Mouse (Mus musculus) hindbrain, embryonic 15.5 days (tissue): ENCODE results near the gene Cln5. TPM values are rescaled to one million over a fixed set of nuclear protein-coding genes. Genes with fewer than 3 reads are reported as not detected.

Experiments
- ATAC-seq: fragments of 200-750 bp; cut with Nextera tagmentation; 2 replicates; pipeline ENCODE4 v1.8.0; 2017; ENCODE audit warnings: low read depth, moderate number of reproducible peaks, moderate TSS enrichment; ENCODE audit not compliant: low FRiP score
- H3K27ac ChIP-seq: fragments of 300-500 bp; sonication (generic); replicated peaks from 2 replicates; pipeline ENCODE4 v1.5.1; 2015; ENCODE audit warnings: mild to moderate bottlenecking, inconsistent platforms
- H3K27me3 ChIP-seq: fragments of 300-500 bp; sonication (generic); 2 replicates; pipeline ENCODE4 v1.6.1; 2015; ENCODE audit warnings: control low read depth, inconsistent platforms
- H3K36me3 ChIP-seq: fragments of 300-500 bp; sonication (generic); 2 replicates; pipeline ENCODE4 v1.6.1; 2015; ENCODE audit warnings: control low read depth, inconsistent platforms
- H3K4me1 ChIP-seq: fragments of 300-500 bp; sonication (generic); replicated peaks from 2 replicates; pipeline ENCODE4 v1.6.1; 2015; ENCODE audit warnings: control low read depth, inconsistent platforms
- H3K4me2 ChIP-seq: fragments of 300-500 bp; sonication (generic); 2 replicates; pipeline ENCODE4 v1.6.1; 2015; ENCODE audit warnings: moderate library complexity, mild to moderate bottlenecking, inconsistent platforms
- H3K4me3 ChIP-seq: fragments of 300-500 bp; sonication (generic); 2 replicates; pipeline ENCODE4 v1.5.1; 2015; ENCODE audit warnings: mild to moderate bottlenecking, inconsistent platforms
- H3K9ac ChIP-seq: fragments of 300-500 bp; sonication (generic); 2 replicates; pipeline ENCODE4 v1.6.1; 2015; ENCODE audit warnings: inconsistent platforms
- H3K9me3 ChIP-seq: fragments of 300-500 bp; sonication (generic); 2 replicates; pipeline ENCODE4 v1.6.1; 2016; ENCODE audit warnings: control low read depth, inconsistent platforms
- WGBS: fragments of 180-500 bp; shearing (Covaris S2); methylation state at CpG from one replicate; pipeline ENCODE4 v1.1.7; 2015; 5-methylcytosine and 5-hydroxymethylcytosine counted together
- polyA plus RNA-seq: library from polyadenylated mRNA; unstranded; fragments of >200 nt; fragmentation: Nextera tagmentation; extraction: Ambion mirVana; gene quantifications from 2 replicates; pipeline ENCODE4 v1.2.1, GENCODE M21; 2015

Gene Cln5
- polyA plus RNA-seq, 1 experiment from 2014 or later = 13.7 TPM

GRCm38 (mm10) chr14:103085840-103086533, 16.0 kb downstream of the Cln5 start:
- no peaks in the 10 kb centered on the region for H3K27me3 ChIP-seq
- no peak overlapping the region for H3K4me3 ChIP-seq
- ATAC-seq = no peak
- no peak overlapping the region for H3K9ac ChIP-seq
- WGBS = 91% methylated on average over 1 of the region's 1 CpGs
- no peaks in the 10 kb centered on the region for H3K4me1 ChIP-seq
- no peak overlapping the region for H3K27ac ChIP-seq
- peaks cover 40% of the 10 kb centered on the region for H3K36me3 ChIP-seq
- H3K9me3 ChIP-seq = no peaks in the 10 kb centered on the region
- no peak overlapping the region for H3K4me2 ChIP-seq

GRCm38 (mm10) chr14:103086671-103087324, 16.8 kb downstream of the Cln5 start:
- Histone ChIP-seq H3K4me1 (no peaks in the 10 kb centered on the region), H3K27me3 (no peaks in the 10 kb centered on the region), H3K27ac (no peak overlapping the region), H3K9me3 (no peaks in the 10 kb centered on the region), H3K36me3 (peaks cover 40% of the 10 kb centered on the region), H3K9ac (no peak overlapping the region), H3K4me3 (no peak overlapping the region), H3K4me2 (no peak overlapping the region)
- ATAC-seq = no peak
- 98% methylated on average over 4 of the region's 4 CpGs for WGBS

GRCm38 (mm10) chr14:103087846-103088245, 17.8 kb downstream of the Cln5 start:
- Histone ChIP-seq H3K9ac (no peak overlapping the region), H3K27me3 (no peaks in the 10 kb centered on the region), H3K27ac (no peak overlapping the region), H3K4me1 (no peaks in the 10 kb centered on the region), H3K9me3 (no peaks in the 10 kb centered on the region), H3K36me3 (peaks cover 40% of the 10 kb centered on the region), H3K4me2 (no peak overlapping the region), H3K4me3 (no peak overlapping the region)
- no peak for ATAC-seq
- WGBS = 85% methylated on average over 5 of the region's 5 CpGs

DNA sequence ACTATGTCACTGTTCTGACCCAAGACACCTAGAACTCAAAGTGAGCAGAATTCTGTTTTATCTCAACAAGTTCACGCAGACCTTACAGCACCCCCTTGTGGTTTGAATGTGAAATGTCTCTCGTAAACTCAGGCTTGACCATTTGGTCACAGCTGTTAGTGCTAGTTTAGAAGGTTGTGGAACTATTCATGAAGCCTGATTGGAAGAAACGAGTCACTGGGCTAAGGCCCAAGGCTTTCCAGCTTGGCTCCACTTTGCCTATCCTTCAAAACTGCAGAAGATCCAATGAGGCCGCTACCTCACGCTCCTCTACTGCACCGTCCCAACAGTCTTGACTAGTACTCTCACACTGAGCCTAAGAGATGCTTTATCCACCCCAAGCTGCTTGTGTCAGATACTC, 18.6 kb downstream of the Cln5 start:
- no peak for ATAC-seq
- Histone ChIP-seq H3K9ac (no peak overlapping the region), H3K27me3 (no peaks in the 10 kb centered on the region), H3K27ac (no peak overlapping the region), H3K4me1 (0 out of 2 replicates have a peak, but pooled peaks cover 4% of the 10 kb centered on the region), H3K4me3 (no peak overlapping the region), H3K9me3 (no peaks in the 10 kb centered on the region), H3K4me2 (no peak overlapping the region), H3K36me3 (peaks cover 36% of the 10 kb centered on the region)
- WGBS = 73% methylated on average over 6 of the region's 6 CpGs

GRCm38 (mm10) chr14:103093236-103093635, 23.2 kb downstream of the Cln5 start:
- Histone ChIP-seq H3K4me2 (no peak overlapping the region), H3K27ac (no peak overlapping the region), H3K27me3 (no peaks in the 10 kb centered on the region), H3K9ac (no peak overlapping the region), H3K36me3 (peaks cover 18% of the 10 kb centered on the region), H3K4me1 (peaks cover 34% of the 10 kb centered on the region), H3K9me3 (no peaks in the 10 kb centered on the region), H3K4me3 (no peak overlapping the region)
- WGBS = 75% methylated on average over 3 of the region's 3 CpGs
- ATAC-seq = no peak

- no peak overlapping the region for H3K27ac ChIP-seq
- H3K9ac ChIP-seq = no peak overlapping the region
- 85% methylated on average over 4 of the region's 4 CpGs for WGBS
- no peak overlapping the region for H3K4me3 ChIP-seq
- ATAC-seq = no peak
- no peaks in the 10 kb centered on the region for H3K9me3 ChIP-seq
- peaks cover 34% of the 10 kb centered on the region for H3K4me1 ChIP-seq
- no peaks in the 10 kb centered on the region for H3K27me3 ChIP-seq
- peaks cover 15% of the 10 kb centered on the region for H3K36me3 ChIP-seq
- H3K4me2 ChIP-seq = no peak overlapping the region
These were observed 23.7 kb downstream of the Cln5 start for GRCm38 (mm10) chr14:103093670-103094069.

DNA sequence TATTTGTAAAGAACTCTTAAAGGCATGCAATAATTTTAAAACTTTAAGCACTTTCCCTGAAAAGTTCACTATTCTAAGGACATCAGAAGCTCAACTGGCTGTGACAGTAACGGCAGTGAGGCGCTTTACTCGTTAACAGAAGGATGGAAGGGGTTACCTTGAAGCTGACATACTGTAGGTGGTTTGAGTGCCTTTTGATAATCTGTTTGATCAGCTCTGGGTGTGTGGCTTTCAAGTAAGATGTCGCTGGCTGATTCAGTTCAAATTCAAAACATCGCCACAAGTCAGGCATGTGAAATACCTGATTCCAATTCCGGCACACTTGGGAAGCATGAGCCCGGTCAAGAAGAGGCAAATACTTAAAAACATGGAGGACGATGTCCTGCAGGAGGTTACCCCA, 25.0 kb downstream of the Cln5 start:
- peaks cover 34% of the 10 kb centered on the region for H3K4me1 ChIP-seq
- 92% methylated on average over 8 of the region's 8 CpGs for WGBS
- no peaks in the 10 kb centered on the region for H3K9me3 ChIP-seq
- H3K9ac ChIP-seq = no peak overlapping the region
- no peak for ATAC-seq
- H3K27me3 ChIP-seq = no peaks in the 10 kb centered on the region
- peaks cover 8% of the 10 kb centered on the region; the same call in 1 of the 2 replicates for H3K36me3 ChIP-seq
- no peak overlapping the region for H3K4me2 ChIP-seq
- no peak overlapping the region for H3K27ac ChIP-seq
- H3K4me3 ChIP-seq = no peak overlapping the region

DNA sequence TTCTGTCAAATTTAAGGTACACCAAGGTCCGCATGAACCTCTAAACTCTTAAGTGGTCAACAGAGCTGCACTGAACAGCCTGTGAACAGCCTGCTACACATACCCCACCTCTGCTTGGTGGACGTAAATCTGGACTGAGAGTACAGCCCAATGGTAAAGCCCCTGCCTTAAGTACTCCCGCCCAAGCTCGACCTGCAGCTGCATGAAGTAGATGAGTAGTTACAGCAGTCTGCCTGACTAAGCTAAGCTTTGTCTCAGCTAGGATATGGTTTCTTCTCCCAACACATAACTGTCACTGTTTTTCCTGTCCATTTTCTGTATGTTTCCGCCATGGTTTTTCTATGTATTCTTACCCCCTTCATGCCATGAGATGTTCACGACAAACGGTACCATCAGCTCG, 25.8 kb downstream of the Cln5 start:
- Histone ChIP-seq H3K4me1 (peaks cover 34% of the 10 kb centered on the region), H3K27ac (no peak overlapping the region), H3K9ac (no peak overlapping the region), H3K9me3 (no peaks in the 10 kb centered on the region), H3K27me3 (no peaks in the 10 kb centered on the region), H3K4me3 (no peak overlapping the region), H3K4me2 (no peak overlapping the region), H3K36me3 (peaks cover 8% of the 10 kb centered on the region; the same call in 1 of the 2 replicates)
- 92% methylated on average over 8 of the region's 8 CpGs for WGBS
- no peak for ATAC-seq

DNA sequence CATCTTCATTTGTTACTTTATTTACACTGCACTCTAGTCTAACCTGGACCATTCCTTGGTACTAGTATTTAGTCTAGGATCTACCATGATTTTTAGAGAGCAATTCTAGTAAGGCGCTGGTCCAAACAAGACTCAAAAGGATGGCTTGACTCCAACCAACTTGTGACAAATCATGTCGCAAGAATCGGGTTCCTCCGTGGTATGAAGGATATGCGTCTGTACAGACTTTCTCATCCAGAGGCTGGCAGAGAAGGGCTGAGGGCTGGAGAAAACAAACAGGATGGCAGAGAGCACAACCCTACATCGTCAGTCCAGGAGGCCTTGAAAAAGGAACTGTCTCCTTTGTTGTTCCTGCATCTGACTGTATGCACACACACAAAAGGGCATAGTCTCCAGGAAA, 26.6 kb downstream of the Cln5 start:
- Histone ChIP-seq H3K4me1 (peaks cover 34% of the 10 kb centered on the region), H3K4me3 (no peak overlapping the region), H3K27ac (no peak overlapping the region), H3K4me2 (peak overlapping the region; percentile 11; the same call in 1 of the 2 replicates), H3K9ac (no peak overlapping the region), H3K36me3 (peaks cover 7% of the 10 kb centered on the region; the same call in 1 of the 2 replicates), H3K9me3 (no peaks in the 10 kb centered on the region), H3K27me3 (no peaks in the 10 kb centered on the region)
- ATAC-seq = no peak
- 69% methylated on average over 6 of the region's 6 CpGs for WGBS

GRCm38 (mm10) chr14:103098213-103098586, 28.2 kb downstream of the Cln5 start:
- no peaks in the 10 kb centered on the region for H3K9me3 ChIP-seq
- peaks cover 5% of the 10 kb centered on the region; the same call in 1 of the 2 replicates for H3K36me3 ChIP-seq
- peak overlapping the region; percentile 95 for H3K27ac ChIP-seq
- no peak for ATAC-seq
- peaks cover 34% of the 10 kb centered on the region for H3K4me1 ChIP-seq
- WGBS = 5% methylated on average over 2 of the region's 2 CpGs
- no peaks in the 10 kb centered on the region for H3K27me3 ChIP-seq
- H3K9ac ChIP-seq = peak overlapping the region; percentile 80
- H3K4me3 ChIP-seq = peak overlapping the region; percentile 73
- H3K4me2 ChIP-seq = peak overlapping the region; percentile 54

DNA sequence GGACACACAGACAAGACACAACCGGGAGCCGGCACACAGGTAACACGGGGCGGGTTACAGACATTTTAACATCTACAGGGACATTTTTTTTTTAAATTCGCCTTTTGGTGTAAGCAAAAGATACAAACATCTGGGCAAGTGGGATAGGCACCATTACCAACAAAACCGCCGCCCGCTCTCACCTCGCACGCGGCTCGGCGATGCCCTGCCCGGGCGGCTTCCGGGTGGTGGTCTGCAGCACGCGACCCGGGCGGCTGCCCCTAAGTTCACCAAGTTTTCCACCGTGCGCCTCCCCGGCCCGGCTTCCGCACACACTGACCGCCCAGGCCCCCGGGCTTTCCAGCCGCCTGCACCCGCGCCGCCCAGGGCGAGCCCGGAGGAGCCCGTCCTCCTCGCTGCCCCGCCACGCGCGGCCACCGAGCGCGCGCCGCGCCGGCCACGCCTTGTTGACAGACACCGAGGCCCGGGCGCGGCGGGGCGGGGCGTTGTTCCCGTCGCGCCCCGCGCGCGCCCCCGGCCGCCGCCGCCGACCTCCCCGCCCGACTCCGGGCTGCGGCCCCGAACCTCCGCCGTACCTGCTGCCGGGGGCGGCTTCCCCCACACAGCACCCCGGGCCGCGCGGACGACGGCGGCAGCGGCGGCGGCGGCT, 28.7 kb downstream of the Cln5 start:
- peak overlapping the region; percentile 73 for H3K4me3 ChIP-seq
- peak overlapping the region; percentile 80 for H3K9ac ChIP-seq
- H3K27ac ChIP-seq = peak overlapping the region; percentile 95
- peaks cover 5% of the 10 kb centered on the region; the same call in 1 of the 2 replicates for H3K36me3 ChIP-seq
- peaks cover 29% of the 10 kb centered on the region for H3K4me1 ChIP-seq
- H3K27me3 ChIP-seq = no peaks in the 10 kb centered on the region
- H3K4me2 ChIP-seq = peak overlapping the region; percentile 54
- ATAC-seq = peak; percentile 85
- H3K9me3 ChIP-seq = no peaks in the 10 kb centered on the region
- 0% methylated on average over 69 of the region's 86 CpGs for WGBS
